Mouse (Mus musculus) stomach, postnatal 0 days (tissue): ENCODE measurements around the gene Epyc. TPM values are rescaled to one million over a fixed set of nuclear protein-coding genes. Genes with fewer than 3 reads are reported as not detected.

Experiments
- ATAC-seq: fragments of 200-750 bp; cut with Nextera tagmentation; 2 replicates; pipeline ENCODE4 v1.8.0; 2017; ENCODE audit not compliant: low FRiP score, low TSS enrichment
- DNase-seq: peaks from one replicate; pipeline ENCODE4 v3.0.0-alpha.2; 2016; ENCODE audit warnings: low spot score
- H3K27ac ChIP-seq: fragments of 300-500 bp; sonication (generic); replicated peaks from 2 replicates; pipeline ENCODE4 v1.5.1; 2014; ENCODE audit warnings: mild to moderate bottlenecking, control low read depth
- H3K27me3 ChIP-seq: fragments of 300-500 bp; sonication (generic); 2 replicates; pipeline ENCODE4 v1.6.1; 2014; ENCODE audit warnings: low read length; ENCODE audit not compliant: control insufficient read depth, insufficient read depth
- H3K36me3 ChIP-seq: fragments of 300-500 bp; sonication (generic); 2 replicates; pipeline ENCODE4 v1.6.1; 2014; ENCODE audit warnings: low read length, mixed read lengths; ENCODE audit not compliant: control insufficient read depth, insufficient read depth
- H3K4me1 ChIP-seq: fragments of 300-500 bp; sonication (generic); replicated peaks from 2 replicates; pipeline ENCODE4 v1.6.1; 2014; ENCODE audit warnings: antibody characterized with exemption; ENCODE audit not compliant: control insufficient read depth, insufficient read depth
- H3K4me2 ChIP-seq: fragments of 300-500 bp; sonication (generic); replicated peaks from 2 replicates; pipeline ENCODE4 v1.6.1; 2014; ENCODE audit warnings: low read depth, mild to moderate bottlenecking, control low read depth, moderate library complexity
- H3K4me3 ChIP-seq: fragments of 300-500 bp; sonication (generic); 2 replicates; pipeline ENCODE4 v1.5.1; 2014; ENCODE audit warnings: low read depth, low read length, control low read depth
- H3K9ac ChIP-seq: fragments of 300-500 bp; sonication (generic); 2 replicates; pipeline ENCODE4 v1.6.1; 2014; ENCODE audit warnings: mild to moderate bottlenecking, low read length, control low read depth, mixed read lengths
- H3K9me3 ChIP-seq: fragments of 300-500 bp; sonication (generic); 2 replicates; pipeline ENCODE4 v1.6.1; 2016; ENCODE audit warnings: low read length; ENCODE audit not compliant: control insufficient read depth
- CTCF ChIP-seq: IDR thresholded peaks from 2 replicates; pipeline ENCODE4 v1.5.1; 2016; ENCODE audit warnings: antibody characterized with exemption, low read depth, mild to moderate bottlenecking, moderate library complexity
- EP300 ChIP-seq: optimal IDR thresholded peaks from 2 replicates; pipeline ENCODE3; 2016; ENCODE audit warnings: antibody characterized with exemption
- WGBS: fragments of 180-500 bp; shearing (Covaris S2); extraction: QIAGEN DNeasy Blood & Tissue Kit; methylation state at CpG from one replicate; pipeline ENCODE4 v1.1.7; 2014; 5-methylcytosine and 5-hydroxymethylcytosine counted together
- polyA plus RNA-seq: library from polyadenylated mRNA; unstranded; fragments of >200 nt; fragmentation: Nextera tagmentation; extraction: Ambion mirVana; gene quantifications from 2 replicates; pipeline ENCODE4 v1.2.1, GENCODE M21; 2015

Gene Epyc
- polyA plus RNA-seq, 1 experiment from 2014 or later, result 0.89 TPM

- Histone ChIP-seq H3K9ac (no peak overlapping the region), H3K9me3 (no peaks in the 10 kb centered on the region), H3K27me3 (no peaks in the 10 kb centered on the region), H3K4me2 (no peak overlapping the region), H3K4me3 (no peak overlapping the region), H3K36me3 (no peaks in the 10 kb centered on the region), H3K4me1 (no peaks in the 10 kb centered on the region), H3K27ac (no peak overlapping the region)
- DNase-seq (no peak), ATAC-seq (no peak)
- TF ChIP-seq CTCF (no peak), EP300 (no peak)
- 47% methylated on average over 2 of the region's 2 CpGs for WGBS
These were observed 19.5 kb upstream of the Epyc start for GRCm38 (mm10) chr10:97624381-97624780.

- no peak overlapping the region for H3K27ac ChIP-seq
These were observed 18.8 kb upstream of the Epyc start for GRCm38 (mm10) chr10:97625116-97625515.

DNA sequence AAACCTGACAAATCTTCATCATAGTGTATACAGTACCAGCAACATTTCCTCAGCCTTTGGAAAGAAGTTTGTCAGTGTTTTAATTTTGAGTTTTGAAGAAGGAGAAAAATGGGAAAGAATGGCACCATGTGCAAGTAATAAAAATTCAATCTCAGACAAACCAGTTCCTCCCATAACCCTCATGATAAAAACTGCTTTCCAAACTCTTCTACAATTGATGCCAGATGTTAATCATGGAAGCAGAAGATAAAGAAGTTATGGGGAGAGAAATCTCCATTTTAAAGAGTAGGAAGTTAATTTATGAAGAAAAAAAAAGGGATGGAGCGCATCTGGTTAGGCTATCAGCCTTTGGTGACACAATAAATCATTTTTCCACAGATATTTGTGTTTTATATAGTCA is 17.3 kb upstream of the Epyc start:
- DNase-seq (no peak), ATAC-seq (no peak)
- Histone ChIP-seq H3K4me1 (no peaks in the 10 kb centered on the region), H3K4me3 (no peak overlapping the region), H3K27me3 (no peaks in the 10 kb centered on the region), H3K9ac (no peak overlapping the region), H3K27ac (no peak overlapping the region), H3K4me2 (no peak overlapping the region), H3K9me3 (no peaks in the 10 kb centered on the region), H3K36me3 (no peaks in the 10 kb centered on the region)
- no peak for TF ChIP-seq CTCF
- no peak for TF ChIP-seq EP300
- WGBS, result 87% methylated on average over 1 of the region's 1 CpGs

More at GRCm38 (mm10) chr10:97625116-97625515, 18.8 kb upstream of the Epyc start:
- WGBS, result 42% methylated on average over 4 of the region's 4 CpGs
- Histone ChIP-seq H3K9me3 (no peaks in the 10 kb centered on the region), H3K9ac (no peak overlapping the region), H3K4me3 (no peak overlapping the region), H3K36me3 (no peaks in the 10 kb centered on the region), H3K4me1 (no peaks in the 10 kb centered on the region), H3K27me3 (no peaks in the 10 kb centered on the region), H3K4me2 (no peak overlapping the region)
- TF ChIP-seq EP300 (no peak), CTCF (no peak)
- ATAC-seq (no peak), DNase-seq (no peak)

DNA sequence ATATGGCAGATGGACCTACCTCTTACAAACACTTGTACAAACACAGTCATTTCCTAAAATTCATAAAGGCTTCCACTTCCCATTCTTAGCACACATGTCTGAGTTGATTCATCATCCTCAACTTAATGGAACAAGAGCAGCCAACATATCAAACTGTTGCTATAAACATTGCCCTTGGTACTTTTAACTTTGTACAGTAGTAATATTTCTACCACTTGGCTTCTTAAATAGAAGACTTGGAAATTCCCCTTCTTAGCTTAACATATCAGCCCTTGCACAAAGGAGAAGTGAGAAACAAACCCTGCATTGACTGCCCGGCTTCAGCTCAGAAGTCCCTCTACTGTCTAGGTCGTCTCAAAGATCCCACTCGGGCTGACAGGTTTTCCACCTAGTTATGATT is 12.8 kb upstream of the Epyc start:
- TF ChIP-seq EP300 (no peak), CTCF (no peak)
- Histone ChIP-seq H3K36me3 (no peaks in the 10 kb centered on the region), H3K9ac (no peak overlapping the region), H3K4me3 (no peak overlapping the region), H3K9me3 (no peaks in the 10 kb centered on the region), H3K27me3 (no peaks in the 10 kb centered on the region), H3K4me2 (no peak overlapping the region), H3K4me1 (no peaks in the 10 kb centered on the region), H3K27ac (no peak overlapping the region)
- ATAC-seq (no peak), DNase-seq (no peak)
- WGBS, result 72% methylated on average over 3 of the region's 3 CpGs

DNA sequence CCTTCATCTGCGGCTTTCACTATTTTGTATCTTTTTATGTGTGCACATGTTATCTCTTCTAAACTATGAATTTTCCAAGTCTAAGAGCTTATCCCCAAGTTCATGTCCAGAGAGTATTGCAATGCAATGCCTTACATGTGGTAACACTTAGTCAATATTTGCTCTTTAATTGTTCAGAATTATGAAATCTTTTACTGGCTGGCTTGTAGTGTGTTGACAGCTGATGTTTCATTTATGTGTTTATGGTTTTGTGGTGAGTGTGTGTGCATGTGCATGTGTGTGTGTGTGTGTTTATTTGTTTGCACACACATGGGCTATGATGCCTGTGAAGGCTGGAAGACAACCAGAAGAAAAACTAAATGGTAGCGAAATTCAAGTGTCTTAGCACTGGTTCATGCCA is 1.9 kb upstream of the Epyc start:
- Histone ChIP-seq H3K4me1 (no peaks in the 10 kb centered on the region), H3K4me2 (no peak overlapping the region), H3K27me3 (no peaks in the 10 kb centered on the region), H3K9me3 (no peaks in the 10 kb centered on the region), H3K4me3 (no peak overlapping the region), H3K9ac (no peak overlapping the region), H3K27ac (no peak overlapping the region), H3K36me3 (no peaks in the 10 kb centered on the region)
- 82% methylated on average over 2 of the region's 2 CpGs for WGBS
- DNase-seq (no peak), ATAC-seq (no peak)
- TF ChIP-seq CTCF (no peak), EP300 (no peak)

GRCm38 (mm10) chr10:97650334-97650733 is 6.5 kb downstream of the Epyc start:
- no peaks in the 10 kb centered on the region for H3K36me3 ChIP-seq
- H3K27ac ChIP-seq, result no peak overlapping the region
- ATAC-seq, result no peak
- H3K4me2 ChIP-seq, result no peak overlapping the region
- 27% methylated on average over 2 of the region's 2 CpGs for WGBS
- H3K9ac ChIP-seq, result no peak overlapping the region
- no peaks in the 10 kb centered on the region for H3K9me3 ChIP-seq
- TF ChIP-seq CTCF (no peak), EP300 (no peak)
- no peaks in the 10 kb centered on the region for H3K4me1 ChIP-seq
- no peak for DNase-seq
- no peak overlapping the region for H3K4me3 ChIP-seq
- H3K27me3 ChIP-seq, result no peaks in the 10 kb centered on the region
